Mouse (Mus musculus) testis, adult 2 months (tissue): ENCODE data around the gene Tnk2.

Experiments used
- CTCF ChIP-seq: fragments of 200-500 bp; IDR thresholded peaks from 2 replicates; pipeline ENCODE4 v1.5.1; 2012; ENCODE audit warnings: low read depth, mild to moderate bottlenecking, inconsistent platforms, low read length, moderate library complexity; ENCODE audit not compliant: control insufficient read depth, insufficient read depth, insufficient replicate concordance
- POLR2A ChIP-seq: fragments of 200-500 bp; IDR thresholded peaks from 2 replicates; pipeline ENCODE4 v1.6.1; 2012; ENCODE audit warnings: low read depth, mild to moderate bottlenecking, inconsistent platforms, low read length, moderate library complexity; ENCODE audit not compliant: control insufficient read depth

- no peak for TF ChIP-seq POLR2A
- TF ChIP-seq CTCF, result no peak
These were observed 24.7 kb upstream of the Tnk2 start for GRCm38 (mm10) chr16:32618946-32619345.
